Mouse (Mus musculus) cortical plate, adult 2 months (tissue): ENCODE measurements at regions not wholly inside any gene's neighbourhood (a gene's known extent, or its start where the extent isn't known, plus 50 kb on each side); places are given as distances from the start of the nearest gene placed in this dataset.
A peak's percentile ranks its signal among the peaks of the same experiment; 100 is the strongest.

Experiments used
- H3K27ac ChIP-seq: fragments of 200-500 bp; 2 replicates; pipeline ENCODE4 v1.5.1; 2012; ENCODE audit warnings: low read length, control low read depth, inconsistent platforms; ENCODE audit not compliant: insufficient read depth
- H3K4me1 ChIP-seq: fragments of 200-500 bp; 2 replicates; pipeline ENCODE4 v1.6.1; 2011; ENCODE audit warnings: low read length; ENCODE audit not compliant: control insufficient read depth, insufficient read depth
- H3K4me3 ChIP-seq: fragments of 200-500 bp; 2 replicates; pipeline ENCODE4 v1.5.1; 2011; ENCODE audit warnings: mild to moderate bottlenecking, low read length, control low read depth; ENCODE audit not compliant: insufficient read depth
- CTCF ChIP-seq: fragments of 200-500 bp; IDR thresholded peaks from 2 replicates; pipeline ENCODE4 v1.5.1; 2011; ENCODE audit warnings: mild to moderate bottlenecking, control low read depth, low read length; ENCODE audit not compliant: insufficient read depth; ENCODE audit errors: extremely low read depth
- POLR2A ChIP-seq: fragments of 200-500 bp; IDR thresholded peaks from 2 replicates; pipeline ENCODE4 v1.6.1; 2011; ENCODE audit warnings: mild to moderate bottlenecking, low read length, control low read depth; ENCODE audit not compliant: insufficient read depth; ENCODE audit errors: extremely low read depth

- TF ChIP-seq CTCF (no peak), POLR2A (no peak)
- Histone ChIP-seq H3K4me3 (no peak overlapping the region), H3K4me1 (no peaks in the 10 kb centered on the region), H3K27ac (no peak overlapping the region)
Measured at GRCm38 (mm10) chrX:18563676-18564075, 102.5 kb upstream of the 4930578C19Rik start.

GRCm38 (mm10) chrX:18520246-18520980 is 59.2 kb upstream of the 4930578C19Rik start:
- H3K4me1 ChIP-seq: no peaks in the 10 kb centered on the region
- TF ChIP-seq POLR2A (no peak), CTCF (no peak)
- H3K4me3 ChIP-seq: no peak overlapping the region
- H3K27ac ChIP-seq: peak overlapping the region; percentile 77; the same call in 1 of the 2 replicates
